Mouse (Mus musculus): ENCODE data around the gene Dusp5.

The Dusp5 gene

GRCm38 (mm10) chr19:53517370-53518096 lies 11.4 kb upstream of the Dusp5 start:
- no peak for DNase-seq (ENCODE audit: low spot score)

- no peak for DNase-seq (ENCODE audit: low spot score)
These were observed 9.4 kb upstream of the Dusp5 start for GRCm38 (mm10) chr19:53519549-53519948.

DNA sequence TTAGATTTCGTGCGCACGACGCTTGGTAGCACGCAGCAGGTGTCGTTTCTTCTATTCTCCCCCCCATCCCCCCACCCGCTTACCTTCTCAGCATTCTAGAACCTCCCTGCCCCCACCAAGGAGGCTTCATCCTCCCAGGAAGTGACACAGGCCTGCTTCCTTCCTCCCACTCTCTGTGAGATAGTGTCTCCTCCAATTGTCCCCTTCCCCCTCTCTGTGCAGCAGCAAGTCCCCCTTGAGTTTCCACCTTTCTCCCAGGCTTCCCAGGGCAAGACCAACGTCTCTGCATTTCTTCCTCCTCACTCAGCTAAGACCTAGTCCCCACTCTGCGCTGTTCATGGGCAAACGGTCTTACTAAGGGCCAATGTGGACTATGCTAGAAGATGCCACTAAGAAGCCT lies 8.9 kb upstream of the Dusp5 start:
- DNase-seq (ENCODE audit: low spot score), result no peak

- no peak for DNase-seq (ENCODE audit: low spot score)
These were observed 7.6 kb upstream of the Dusp5 start for GRCm38 (mm10) chr19:53521137-53521795.

- DNase-seq (ENCODE audit: low spot score), result no peak
These were observed 1.4 kb upstream of the Dusp5 start for GRCm38 (mm10) chr19:53527480-53527879.

DNA sequence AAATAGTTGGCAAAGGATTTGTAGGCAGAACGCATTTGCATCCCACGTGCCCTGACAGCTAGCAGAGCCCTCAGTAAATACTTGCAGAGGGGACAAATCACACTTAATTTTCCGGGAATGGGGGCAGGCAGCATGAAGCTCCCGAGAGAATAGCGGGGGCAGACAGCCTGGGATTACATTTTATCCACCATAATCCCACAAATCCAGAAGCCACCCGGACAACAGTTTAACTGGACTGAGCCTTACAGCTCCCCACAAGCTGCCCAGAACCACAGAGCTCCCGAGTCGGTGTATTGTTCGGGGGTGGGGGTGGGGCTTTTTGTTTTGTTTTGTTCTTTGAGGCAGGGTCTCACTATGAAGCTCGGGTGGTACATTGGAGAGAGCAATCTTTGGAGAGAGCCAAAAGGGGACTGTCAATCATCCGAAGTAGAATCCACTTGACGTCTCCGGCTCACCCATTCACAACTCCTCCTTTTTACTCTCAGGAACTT lies 733 bp upstream of the Dusp5 start:
- no peak for DNase-seq (ENCODE audit: low spot score)

- DNase-seq (ENCODE audit: low spot score), result no peak
These were observed 471 bp downstream of the Dusp5 start for GRCm38 (mm10) chr19:53529455-53529704.

DNA sequence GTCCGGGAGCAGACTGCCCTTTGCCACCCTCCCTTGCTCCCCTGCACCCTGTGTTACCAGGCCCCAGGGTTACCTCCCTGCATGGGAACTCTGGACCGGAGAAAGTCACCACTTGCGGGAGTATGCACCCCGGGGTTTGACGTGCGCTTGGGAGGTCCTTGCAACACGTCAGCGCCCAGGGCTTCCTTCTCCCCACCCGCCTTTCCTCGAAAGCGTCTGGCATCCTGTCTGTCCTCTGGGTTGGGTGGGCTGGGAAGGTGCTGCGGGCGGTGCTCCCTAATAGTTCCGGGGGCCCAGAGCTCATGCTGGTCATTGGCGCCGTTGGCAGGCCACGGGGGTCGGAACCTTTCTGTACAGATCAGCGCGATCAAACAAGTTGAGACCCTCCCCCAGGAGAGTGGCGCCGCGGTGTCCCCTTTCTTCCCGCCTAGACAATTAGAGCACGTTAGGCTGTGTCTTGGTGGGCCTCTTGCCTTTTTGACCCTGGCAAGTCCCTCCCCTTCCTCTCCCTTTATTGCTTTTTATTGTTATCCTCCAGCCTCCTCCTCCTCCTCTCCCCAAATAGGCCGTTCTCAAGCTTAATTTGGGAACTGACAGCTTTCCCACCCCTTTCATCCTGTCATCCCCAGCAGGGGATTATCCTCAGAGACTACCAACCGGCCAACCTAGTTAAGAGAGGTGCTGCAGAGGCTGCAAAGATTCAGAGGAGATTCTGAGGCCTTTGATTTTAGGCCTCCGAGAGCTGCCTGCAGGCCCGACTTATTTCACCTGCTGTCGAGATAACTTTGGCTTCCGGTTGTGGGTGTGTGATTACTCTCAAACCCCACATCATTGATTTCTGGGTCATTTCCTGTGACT lies 1.0 kb downstream of the Dusp5 start:
- DNase-seq (ENCODE audit: low spot score), result no peak

DNA sequence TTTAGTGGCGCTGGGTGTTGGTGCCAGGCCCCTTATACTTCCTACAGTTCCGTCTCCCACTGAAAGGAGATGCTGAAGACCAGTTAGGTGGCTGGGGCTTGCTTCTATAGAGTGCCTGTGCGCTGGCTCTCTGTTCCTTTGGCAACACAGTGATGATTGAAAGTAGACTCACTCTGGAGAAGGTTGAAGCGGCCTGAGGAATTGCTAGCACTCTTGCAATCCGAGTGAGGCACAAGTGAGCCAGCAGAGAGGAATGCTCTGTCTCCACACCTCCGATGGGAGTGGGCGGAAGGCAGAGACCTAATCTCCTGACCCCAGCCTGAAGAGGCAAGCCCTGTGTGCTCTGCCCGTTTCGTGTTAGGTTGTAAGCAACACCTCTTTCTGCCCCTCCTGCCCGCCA lies 2.5 kb downstream of the Dusp5 start:
- DNase-seq (ENCODE audit: low spot score), result no peak

- no peak for DNase-seq (ENCODE audit: low spot score)
These were observed 3.1 kb downstream of the Dusp5 start for GRCm38 (mm10) chr19:53532021-53532420.

DNA sequence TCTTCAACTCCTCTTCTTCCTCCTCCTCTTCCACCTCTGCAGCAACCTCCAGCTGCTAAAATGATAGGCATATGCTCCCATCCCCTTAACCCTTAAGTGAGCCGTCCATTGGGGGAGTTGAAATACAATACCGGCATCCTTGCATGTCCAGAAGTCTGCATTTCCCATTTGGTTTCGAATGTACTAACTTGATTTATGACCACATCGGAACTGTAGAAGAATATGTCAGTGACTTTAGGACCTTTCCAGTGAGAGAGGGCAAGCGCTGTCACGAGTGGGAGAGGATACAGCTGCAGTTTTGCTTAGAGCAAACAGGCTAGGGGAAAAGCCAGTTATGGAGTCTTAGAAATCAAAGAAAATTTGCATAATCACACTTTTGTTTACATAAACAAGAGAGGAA lies 3.8 kb downstream of the Dusp5 start:
- DNase-seq (ENCODE audit: low spot score), result no peak

GRCm38 (mm10) chr19:53533236-53533635 lies 4.3 kb downstream of the Dusp5 start:
- DNase-seq (ENCODE audit: low spot score), result no peak

- no peak for DNase-seq (ENCODE audit: low spot score)
These were observed 5.1 kb downstream of the Dusp5 start for GRCm38 (mm10) chr19:53533810-53534601.

DNA sequence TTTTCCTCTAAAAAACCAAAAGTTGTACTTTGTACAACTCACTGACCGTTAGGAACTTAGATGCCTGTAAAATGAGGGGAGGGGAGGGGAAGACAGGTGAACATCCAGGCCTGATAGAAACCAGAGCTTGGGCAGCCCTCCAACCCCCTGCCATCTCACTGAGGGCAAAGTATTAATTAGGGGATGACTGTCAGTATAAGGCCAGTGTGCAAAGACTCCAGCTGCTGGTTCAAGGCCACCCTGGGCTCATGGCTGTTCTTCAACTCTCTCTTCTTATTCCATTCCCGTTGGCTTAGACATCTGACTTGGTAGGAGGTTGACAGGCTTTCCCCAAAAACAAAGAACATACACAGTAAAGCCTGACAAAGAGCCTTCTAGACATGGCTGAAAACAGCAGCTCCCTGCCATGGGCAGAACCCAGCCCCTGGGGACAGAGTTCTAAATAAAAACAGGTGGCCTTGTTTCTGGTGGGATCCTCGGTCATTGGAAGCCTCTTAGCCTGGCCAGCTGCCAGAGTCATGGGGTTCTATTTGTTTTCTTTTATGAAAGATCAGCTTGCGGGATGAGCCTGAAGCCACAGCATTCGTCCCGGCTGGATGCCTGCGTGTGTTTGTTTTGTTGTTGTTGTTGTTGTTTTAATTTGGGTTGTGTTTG lies 6.0 kb downstream of the Dusp5 start:
- DNase-seq (ENCODE audit: low spot score), result no peak

DNA sequence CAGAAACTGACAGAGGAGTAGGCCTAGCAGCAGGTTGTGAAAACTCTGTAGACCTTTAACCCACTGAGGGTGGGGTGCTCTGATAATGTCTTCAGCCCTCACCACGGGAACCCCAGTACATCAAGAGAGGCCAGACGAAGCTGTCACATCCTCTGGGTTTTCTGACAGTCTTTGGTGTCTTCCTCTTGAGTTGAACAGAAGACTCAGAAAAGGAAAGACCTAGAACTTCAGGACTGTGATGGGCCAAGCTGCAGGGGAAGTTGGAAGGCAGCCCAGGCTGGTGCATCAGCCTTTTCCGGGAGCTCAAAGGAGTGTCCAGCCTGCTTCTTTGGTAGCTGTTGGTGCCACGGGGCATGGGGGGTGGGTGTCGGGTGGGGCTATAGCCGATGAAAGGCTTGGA lies 6.5 kb downstream of the Dusp5 start:
- no peak for DNase-seq (ENCODE audit: low spot score)

- no peak for DNase-seq (ENCODE audit: low spot score)
These were observed 7.3 kb downstream of the Dusp5 start for GRCm38 (mm10) chr19:53536251-53536650.

DNA sequence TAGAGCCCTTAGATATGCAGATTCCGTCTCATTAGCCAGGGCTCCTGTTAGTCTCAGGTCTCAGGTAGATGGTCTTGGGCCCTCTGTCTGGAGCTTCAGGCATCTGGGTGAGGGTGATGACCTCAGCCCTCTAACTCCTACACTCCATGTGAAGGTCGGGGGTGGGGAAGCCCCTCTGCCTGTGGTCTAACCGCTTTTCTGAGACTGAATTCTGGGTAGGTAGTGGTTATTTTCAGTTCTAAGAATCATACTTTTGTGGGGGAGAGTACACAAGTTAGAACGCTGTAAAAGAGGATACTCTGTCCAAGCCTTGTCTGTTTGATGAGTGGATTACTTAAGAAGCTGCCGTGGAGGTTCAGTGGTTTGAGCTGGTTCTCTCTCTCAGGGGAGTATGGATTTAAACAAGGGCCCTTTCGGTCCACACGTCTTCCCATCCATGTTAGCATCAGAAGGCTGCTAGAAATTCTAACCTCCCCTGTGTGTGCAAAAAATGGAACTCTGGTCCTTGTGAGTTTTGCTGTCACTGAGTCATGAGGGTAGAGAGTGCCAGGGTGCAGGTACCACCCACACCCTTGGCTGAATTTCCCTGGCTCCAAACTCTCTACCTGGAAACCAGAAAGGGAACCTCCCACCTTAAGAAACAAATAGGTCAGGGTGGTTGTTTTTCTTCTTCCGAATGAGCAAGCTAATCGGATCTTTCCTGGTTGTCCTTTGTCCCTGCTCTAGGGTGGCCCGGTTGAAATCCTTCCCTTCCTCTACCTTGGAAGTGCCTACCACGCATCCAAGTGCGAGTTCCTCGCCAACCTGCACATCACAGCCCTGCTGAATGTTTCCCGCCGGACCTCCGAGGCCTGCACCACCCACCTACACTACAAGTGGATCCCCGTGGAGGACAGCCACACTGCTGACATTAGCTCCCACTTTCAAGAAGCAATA lies 8.1 kb downstream of the Dusp5 start:
- no peak for DNase-seq (ENCODE audit: low spot score)

GRCm38 (mm10) chr19:53538024-53538423 lies 9.1 kb downstream of the Dusp5 start:
- DNase-seq (ENCODE audit: low spot score), result no peak

GRCm38 (mm10) chr19:53538796-53539195 lies 9.9 kb downstream of the Dusp5 start:
- no peak for DNase-seq (ENCODE audit: low spot score)

DNA sequence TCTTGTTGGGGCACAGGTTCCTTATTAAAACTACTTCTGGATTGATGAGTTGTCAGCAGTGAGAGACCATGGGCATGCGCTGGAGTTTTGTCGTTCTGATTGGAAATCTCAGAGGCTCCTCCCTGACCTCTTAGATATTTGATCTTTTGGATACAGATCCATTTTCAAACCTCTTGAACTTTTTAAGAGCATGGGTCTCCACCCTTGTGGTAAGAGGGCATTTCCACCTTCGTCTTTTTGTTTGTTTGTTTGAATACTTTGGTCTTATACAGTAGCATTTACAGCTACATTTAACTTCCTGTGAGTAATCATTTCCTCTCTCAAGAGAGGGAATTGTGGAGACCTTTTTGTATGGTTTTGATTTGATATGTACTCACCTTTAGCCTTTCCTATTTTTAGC lies 10.4 kb downstream of the Dusp5 start:
- no peak for DNase-seq (ENCODE audit: low spot score)

- no peak for DNase-seq (ENCODE audit: low spot score)
These were observed 14.7 kb downstream of the Dusp5 start for GRCm38 (mm10) chr19:53543602-53544001.

Data from ovary, postnatal 36 days (tissue).